Comparison of ENCODE assay signal across 16 mouse cellular contexts in the genomic region with DNA sequence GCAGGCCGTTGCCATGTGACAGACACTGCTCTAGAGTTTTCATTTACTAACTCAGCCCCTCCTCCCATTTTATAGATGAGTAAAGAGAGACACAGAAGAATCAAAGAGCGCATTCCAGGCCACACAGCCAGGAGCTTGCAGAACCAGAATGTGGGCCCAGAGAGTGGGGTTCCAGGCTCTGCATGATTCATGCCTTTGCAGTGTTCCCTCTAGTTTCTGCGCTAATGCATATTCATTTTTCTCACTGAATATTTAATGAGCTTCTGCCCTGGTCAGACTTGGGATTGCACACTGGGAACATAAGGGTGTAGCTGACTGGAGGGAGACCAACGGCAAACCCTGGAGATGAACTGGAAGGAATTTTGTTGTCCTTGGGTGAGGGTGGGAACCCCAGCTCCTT.
"Had no signal": no experiment of that assay in that cellular context is flagged by ENCODE, and none has a peak within 500 bp of the region (broad histone marks: within the 10 kb centered on the region; RNA-seq: fewer than 3 reads in every experiment).

No protein-coding gene starts in this region.

- H3K4me1 ChIP-seq: limb, embryonic 12.5 days; liver, embryonic 13.5 days; lung, embryonic 15.5 days; megakaryocyte, embryonic 14.5 days had no signal

- H3K27ac ChIP-seq: limb, embryonic 12.5 days; liver, embryonic 13.5 days; lung, embryonic 15.5 days; macrophage; neural tube, embryonic 12.5 days; stomach, postnatal 0 days had no signal

- H3K9me3 ChIP-seq: limb, embryonic 12.5 days; liver, embryonic 13.5 days; lung, embryonic 15.5 days; megakaryocyte, embryonic 14.5 days; neural tube, embryonic 12.5 days had no signal

- ATAC-seq: liver, postnatal 0 days had no signal

- H3K4me2 ChIP-seq: limb, embryonic 12.5 days; liver, embryonic 13.5 days; lung, embryonic 15.5 days; neural tube, embryonic 12.5 days had no signal

- DNase-seq: kidney, adult 18-20 months; kidney, postnatal 10 days; kidney, postnatal 4 days; liver; liver, embryonic 13.5 days; liver, postnatal 0 days; lung, postnatal 14 days; midbrain, embryonic 14.5 days; thymus, adult 18-20 months; thymus, postnatal 14 days had no signal

- H3K9ac ChIP-seq: limb, embryonic 12.5 days; liver, embryonic 13.5 days; liver, postnatal 0 days; lung, embryonic 15.5 days; neural tube, embryonic 12.5 days had no signal

- H3K4me3 ChIP-seq: limb, embryonic 12.5 days; liver, embryonic 13.5 days; lung, embryonic 15.5 days; megakaryocyte, embryonic 14.5 days; neural tube, embryonic 12.5 days had no signal

- H3K27me3 ChIP-seq: limb, embryonic 12.5 days; liver, embryonic 13.5 days; lung, embryonic 15.5 days; neural tube, embryonic 12.5 days had no signal

- H3K36me3 ChIP-seq: limb, embryonic 12.5 days; liver, embryonic 13.5 days; lung, embryonic 15.5 days; neural tube, embryonic 12.5 days had no signal
